Mouse (Mus musculus) left cerebral cortex, postnatal 14 days (tissue): Measurements from ENCODE around the gene Pck1. TPM values are rescaled to one million over a fixed set of nuclear protein-coding genes. Genes with fewer than 3 reads are reported as not detected.

Source experiments
- DNase-seq, 2 experiments: peaks; one replicate each; pipeline ENCODE4 v3.0.0; 2021 to 2022; ENCODE audit warnings: low spot score in 2 of 2, mixed read lengths in 1 of 2
- intact Hi-C: fragments of 180-260 bp; cut with DNase I; formaldehyde crosslinking; loops from one replicate; pipeline ENCODE4 v1.15.1; 2025
- total RNA-seq, 2 experiments: library from RNA; stranded (reverse); gene quantifications; 2 replicates each; pipeline ENCODE4 v1.2.3; 2021

Gene Pck1
- total RNA-seq, 2 experiments from 2014 or later, result not detected

DNA sequence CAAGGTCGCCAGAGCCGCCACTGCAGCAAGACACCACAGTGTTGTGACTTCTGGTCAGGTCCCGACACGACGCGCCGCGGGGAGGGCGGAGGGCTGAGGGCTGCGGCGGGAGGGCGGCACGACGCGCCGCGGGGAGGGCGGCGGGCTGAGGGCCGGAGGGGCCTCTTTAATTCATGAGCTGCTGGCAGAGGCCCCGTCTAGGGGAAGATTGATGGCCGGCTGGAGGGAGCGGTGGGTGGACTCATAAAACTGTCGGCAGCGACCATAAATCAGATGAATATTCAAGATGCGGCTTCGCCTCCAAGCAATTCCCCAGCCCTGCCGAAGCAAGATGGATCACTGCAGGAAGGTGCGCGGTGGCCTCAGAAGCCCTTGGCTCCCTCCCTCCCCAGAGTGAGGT lies 18.6 kb downstream of the Pck1 start:
- peak; percentile 62 to 69 for DNase-seq
- intact Hi-C loops, result no loop called here

DNA sequence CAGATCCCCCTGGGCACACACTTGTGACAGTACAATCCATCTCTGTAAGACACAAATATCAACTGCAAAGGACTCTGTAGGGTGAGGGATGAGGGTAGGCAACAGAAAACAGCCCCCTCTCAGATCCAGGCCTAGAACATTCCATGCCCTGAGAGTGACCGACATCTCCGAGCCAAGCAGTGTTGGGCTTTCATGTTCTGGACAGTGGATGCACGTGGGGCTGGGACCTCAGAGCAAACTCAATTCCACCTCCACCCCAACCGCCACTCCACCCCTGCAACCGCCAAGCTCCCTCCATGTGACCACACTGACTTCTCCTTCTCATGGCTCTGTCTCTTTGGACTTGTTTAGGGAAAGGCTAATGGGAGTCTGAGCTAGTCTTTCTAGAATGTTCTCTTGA lies 19.1 kb downstream of the Pck1 start:
- intact Hi-C loops, result no loop called here

DNA sequence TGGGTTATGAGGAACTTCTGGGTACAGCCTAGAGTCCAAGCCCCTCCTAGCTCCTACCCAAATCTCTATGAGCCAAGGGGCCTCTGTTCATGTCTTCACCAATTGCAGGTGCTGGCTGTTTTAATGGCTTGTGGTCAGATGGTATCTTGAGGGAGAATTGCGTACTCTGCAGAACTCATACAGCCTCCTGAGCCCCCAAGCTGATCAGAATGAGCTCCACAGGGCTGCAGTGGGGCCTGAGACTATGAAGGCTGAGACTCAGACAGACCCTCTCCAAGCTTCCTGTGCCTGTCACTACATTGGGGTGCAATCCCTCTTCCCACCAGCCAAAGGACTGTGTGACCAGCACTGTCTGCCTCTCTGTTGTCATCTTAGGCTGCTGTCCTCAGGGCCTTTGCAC lies 19.5 kb downstream of the Pck1 start:
- intact Hi-C loops, result no loop called here
- DNase-seq, result no peak

More for the DNA sequence above, 19.1 kb downstream of the Pck1 start:
- DNase-seq, result no peak

DNA sequence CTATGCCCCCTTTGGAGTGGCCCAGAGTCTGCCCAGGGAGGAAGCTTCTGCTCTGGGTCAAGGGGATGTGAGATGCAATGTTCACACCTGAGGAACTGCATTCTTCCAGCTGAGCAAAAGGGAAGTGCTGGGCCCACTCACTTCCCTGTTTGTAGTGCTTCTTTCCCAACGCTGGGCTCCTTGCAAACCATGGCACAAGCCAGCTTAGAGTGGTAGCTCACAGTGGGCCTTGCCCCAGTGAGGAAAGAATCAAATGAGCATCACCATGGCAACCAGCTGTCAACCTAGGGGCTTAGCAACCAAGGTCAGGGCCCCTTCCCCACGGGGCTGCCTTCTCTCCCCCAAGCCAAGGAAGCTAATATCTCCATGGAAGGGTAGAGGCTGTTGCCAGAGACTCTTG lies 20.2 kb downstream of the Pck1 start:
- intact Hi-C loops, result no loop called here
- DNase-seq, result peak; percentile 26 to 68

DNA sequence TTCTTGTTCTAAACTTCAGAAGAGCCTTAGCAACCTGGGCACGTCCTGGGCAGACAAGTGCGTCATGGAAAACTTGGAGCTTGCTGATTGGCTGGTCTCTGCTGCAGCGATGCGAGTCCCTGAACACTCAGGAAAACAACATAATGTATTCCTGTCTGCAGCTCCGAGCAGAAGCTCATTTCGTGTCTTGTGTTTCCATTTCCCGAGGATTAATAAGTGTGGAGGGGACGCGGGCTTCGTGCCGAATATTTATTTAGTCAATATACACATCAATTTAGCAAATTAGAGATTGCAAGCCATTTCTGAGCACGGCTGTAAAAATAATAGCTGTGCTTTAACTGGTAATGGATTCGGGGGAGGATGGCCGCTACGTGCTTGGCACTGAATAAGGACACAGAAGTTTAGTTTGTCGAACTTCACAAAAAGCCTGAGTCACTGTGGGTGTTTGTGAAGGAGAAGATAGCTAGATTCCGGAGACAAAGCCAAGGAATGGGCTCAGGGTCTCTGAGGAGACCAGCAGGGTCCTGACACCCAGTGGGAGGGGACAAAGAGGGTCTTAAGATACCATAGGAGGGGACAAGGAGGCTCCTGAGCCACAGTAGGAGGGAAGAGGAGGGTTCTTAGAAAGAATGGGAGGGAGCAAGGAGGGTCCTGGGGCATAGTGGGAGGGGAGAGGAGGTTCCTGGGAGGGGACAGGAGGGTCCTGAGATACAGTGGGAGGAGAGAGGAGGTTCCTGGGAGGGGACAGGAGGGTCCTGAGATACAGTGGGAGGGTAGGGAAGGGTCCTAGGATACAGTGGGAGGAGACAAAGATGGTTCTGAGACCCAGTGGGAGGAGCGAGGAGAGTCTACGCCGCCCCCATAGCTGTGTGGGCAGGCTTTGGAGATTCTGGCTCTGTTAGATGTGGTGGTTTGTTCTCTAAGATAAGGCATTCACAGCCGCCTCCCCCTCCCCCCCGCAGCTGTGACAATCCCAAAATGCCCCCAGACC lies 21.0 kb downstream of the Pck1 start:
- intact Hi-C loops, result no loop called here
- peak; percentile 80 to 96 for DNase-seq

DNA sequence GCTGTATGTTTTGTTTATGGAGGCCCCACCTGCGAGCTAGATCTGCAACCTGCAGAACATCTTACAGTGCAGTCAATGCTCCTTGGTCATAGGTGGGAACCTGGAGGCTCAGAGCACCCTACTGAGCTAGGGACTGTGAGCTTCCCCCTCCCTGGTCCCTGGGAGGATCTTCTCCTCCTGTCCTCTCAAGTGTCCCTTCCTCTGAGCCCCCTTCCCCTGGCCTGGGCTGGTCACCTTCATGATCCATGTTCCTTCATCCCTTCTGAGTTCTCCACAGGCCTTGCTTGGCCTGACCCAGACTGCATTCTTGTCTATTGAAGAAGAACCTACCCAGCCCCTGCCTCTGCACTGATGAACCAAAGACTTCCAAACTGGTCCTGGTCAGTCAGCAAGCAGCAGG lies 21.7 kb downstream of the Pck1 start:
- DNase-seq, result no peak
- intact Hi-C loops, result no loop called here

DNA sequence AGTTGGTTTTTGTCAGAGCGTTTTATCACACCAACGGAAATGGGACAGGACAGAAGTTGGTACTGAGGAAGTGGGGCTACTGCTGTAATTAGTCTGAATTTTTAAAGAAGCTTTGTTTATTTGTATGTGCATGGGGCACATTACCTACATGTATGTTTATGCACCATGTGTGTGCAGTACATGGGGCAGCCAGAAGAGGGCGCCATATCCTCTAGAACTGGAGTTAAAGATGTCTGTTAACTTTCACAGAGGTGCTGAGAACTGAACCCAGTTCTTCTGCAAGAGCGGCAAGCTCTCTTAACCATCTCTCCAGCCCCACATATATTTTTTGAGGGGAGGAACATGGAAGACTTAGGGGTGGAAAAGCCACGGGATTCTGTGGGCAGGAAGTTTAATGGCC lies 22.9 kb downstream of the Pck1 start:
- no peak for DNase-seq
- intact Hi-C loops, result no loop called here

DNA sequence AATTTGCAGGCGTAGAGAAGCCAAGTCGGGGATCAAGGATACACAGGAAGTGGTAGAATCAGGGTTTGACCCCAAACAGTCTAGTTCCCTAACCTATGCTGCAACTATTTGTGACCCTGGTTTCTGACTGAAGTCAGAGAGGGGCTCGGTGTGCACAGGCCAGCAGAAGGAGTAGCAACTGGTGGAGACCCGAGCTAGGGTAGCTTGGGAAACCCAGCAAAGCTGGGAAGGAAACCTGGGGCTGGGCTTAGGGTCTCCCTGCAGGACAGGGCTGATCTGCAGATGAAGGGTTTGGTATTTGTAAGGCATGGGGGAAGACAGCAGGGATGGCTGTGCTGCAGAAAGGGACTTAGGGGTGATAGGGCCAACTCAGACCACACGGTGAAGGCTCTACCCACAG lies 24.6 kb downstream of the Pck1 start:
- DNase-seq, result no peak

DNA sequence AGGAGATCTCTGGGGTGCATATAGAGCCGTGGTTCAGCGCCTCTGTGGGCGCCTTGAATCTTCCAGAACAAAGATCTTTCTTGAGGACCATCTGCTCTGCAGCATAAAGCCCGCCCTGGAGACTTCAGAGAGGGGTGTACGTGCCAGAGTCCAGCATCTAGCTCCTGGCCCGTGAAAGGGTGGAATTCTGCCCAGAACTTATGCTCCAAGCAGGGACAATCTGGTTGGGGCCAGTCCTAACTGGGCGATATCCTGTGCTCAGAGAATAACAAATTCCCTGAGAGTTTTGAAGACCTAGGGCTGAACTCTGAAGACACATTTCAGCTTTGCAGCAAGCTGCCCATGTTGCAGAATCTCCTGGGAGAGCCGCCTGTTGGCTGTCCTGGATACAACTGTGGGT lies 25.1 kb downstream of the Pck1 start:
- intact Hi-C loops, result no loop called here
- no peak for DNase-seq

More for the DNA sequence above, 24.6 kb downstream of the Pck1 start:
- intact Hi-C loops, result no loop called here

DNA sequence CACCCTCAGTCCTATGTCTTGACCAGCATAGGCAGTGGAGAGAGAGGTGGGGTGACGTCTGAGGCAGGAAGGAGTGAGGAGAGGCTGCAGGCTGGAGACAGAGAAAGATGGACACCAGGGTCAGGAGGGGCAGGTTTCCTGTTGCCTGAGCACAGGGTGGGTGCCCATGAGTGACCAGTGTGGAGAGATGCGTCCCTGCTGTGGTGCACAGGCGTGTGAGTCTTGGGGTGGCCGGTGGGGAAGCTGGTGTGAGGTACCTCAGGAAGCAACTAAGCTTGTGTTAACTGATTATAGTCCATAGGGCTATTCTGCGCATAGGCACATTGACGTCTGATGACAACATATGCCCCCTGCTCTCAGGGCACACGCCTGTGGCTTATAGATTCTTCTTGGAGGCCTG lies 26.2 kb downstream of the Pck1 start:
- intact Hi-C loops, result no loop called here

DNA sequence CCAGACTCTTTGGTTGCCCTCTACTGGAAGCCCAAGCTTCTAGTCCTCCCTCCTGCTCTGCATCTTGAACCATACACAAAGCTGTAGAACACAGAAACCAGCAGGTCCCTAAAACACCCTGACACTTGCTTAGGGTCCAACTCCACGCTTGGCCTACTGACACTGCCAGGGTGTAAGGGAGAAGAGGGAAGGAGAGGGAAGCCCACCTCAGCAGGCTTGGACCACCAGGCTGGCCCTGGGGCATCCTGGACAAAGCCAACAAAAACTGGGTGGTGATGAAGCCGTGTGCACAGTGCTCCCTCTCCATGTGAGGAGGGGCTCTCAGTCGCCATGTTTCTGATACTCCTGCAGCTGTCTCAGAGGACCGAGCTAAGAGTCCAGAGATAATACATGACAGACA lies 27.2 kb downstream of the Pck1 start:
- DNase-seq, result no peak
- intact Hi-C loops, result loop anchor here (10.0 kb wide), 2 partner anchors 1115 to 1725 kb away; no protein-coding TSS in a partner anchor

More for the DNA sequence above, 26.2 kb downstream of the Pck1 start:
- no peak for DNase-seq

DNA sequence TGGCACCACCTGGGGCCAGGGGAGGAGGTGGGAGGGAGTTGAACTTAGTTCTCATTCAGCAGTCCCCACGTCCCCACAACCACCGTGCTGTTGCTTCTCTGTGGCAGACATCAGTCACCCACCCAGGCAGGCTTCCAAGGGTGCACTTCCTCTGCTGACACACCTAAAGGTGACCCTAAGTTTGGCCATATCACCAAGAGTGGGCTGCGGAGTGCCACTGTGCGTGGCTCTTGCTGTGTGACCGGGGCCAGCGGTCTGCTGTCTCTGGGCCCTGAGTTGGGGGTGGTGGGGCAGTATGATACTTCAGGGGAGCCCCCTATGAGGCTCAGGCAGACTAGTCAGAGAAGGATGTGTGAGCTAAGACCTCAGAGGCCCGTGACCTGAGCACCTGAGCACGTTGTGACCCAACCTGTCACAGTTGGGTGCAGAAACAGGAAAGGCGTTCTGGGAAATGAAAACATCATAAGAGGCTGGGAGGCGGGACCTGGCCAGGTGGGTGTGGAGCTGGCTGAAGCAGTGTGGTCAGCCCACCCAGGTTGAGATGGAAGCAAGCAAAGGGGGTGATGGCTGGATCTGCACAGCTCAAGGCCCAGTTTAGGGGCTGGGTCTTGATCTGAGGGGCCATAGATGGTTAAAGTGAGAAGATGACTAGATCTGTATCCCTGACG lies 28.0 kb downstream of the Pck1 start:
- no peak for DNase-seq
- intact Hi-C loops, result loop anchor here (10.0 kb wide), 2 partner anchors 1114 to 1724 kb away; no protein-coding TSS in a partner anchor

DNA sequence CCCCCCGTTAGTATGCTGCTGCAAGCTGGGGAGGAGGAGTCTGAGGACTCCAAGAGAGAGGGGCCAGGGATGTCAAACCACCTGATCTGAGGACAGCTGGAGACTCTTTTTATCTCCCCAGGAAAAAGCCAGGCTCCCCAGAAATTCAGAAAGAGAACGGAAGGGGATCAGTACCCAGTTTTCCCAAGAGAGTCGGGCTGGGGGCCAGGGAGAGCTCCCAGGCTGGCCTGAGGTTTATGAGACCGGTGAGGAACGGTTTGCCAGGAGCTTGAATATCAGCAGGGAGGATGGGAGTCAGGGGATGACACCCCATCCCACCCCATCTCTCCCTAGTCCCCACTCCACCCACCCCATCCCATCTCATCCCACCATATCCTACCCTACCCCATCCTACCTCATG lies 28.6 kb downstream of the Pck1 start:
- no peak for DNase-seq
- intact Hi-C loops, result loop anchor here (10.0 kb wide), 2 partner anchors 1113 to 1723 kb away; no protein-coding TSS in a partner anchor

DNA sequence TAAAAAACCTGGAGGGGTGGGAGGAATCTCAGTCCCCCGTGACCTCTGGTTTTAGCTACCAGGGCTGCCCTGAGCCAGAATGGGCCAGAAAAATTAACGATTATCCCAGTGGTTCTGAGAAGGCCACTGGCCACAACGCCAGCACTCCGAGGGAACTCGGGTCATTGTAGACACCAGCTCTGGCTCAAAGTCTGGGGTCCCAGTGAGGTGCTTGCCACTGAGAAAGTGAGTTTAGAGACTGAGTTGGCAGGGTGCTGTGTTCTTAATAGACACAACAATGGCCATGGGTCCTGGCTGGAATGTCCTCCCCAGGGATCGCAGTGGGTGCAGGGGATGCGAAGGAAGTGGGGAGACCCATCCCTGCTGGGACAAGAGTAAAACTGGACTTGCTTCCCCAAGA lies 29.1 kb downstream of the Pck1 start:
- intact Hi-C loops, result loop anchor here (10.0 kb wide), 2 partner anchors 1113 to 1723 kb away; no protein-coding TSS in a partner anchor
- no peak for DNase-seq

DNA sequence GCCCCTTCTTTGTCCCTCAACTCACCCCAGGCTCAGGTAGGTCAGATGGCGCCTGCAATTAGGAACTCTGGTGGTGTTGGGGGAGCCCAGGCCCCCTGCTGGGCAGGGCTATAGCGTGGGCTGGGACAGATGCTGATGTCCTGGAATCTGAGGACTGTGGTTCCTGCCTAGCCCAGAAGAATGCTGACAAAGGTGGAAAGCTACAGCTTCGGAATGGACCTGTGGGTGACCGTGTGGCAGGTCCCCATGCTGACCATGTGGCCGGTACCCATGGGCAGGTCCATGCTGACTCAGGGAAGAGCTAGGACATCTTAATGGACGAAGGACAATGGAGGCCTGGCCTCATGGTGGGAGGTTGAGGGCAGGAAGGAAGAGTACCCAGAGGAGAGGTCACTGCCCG lies 29.9 kb downstream of the Pck1 start:
- intact Hi-C loops, result loop anchor here (10.0 kb wide), 2 partner anchors 1112 to 1722 kb away; no protein-coding TSS in a partner anchor
- peak in 1 of 2 experiments; percentile 2 for DNase-seq

DNA sequence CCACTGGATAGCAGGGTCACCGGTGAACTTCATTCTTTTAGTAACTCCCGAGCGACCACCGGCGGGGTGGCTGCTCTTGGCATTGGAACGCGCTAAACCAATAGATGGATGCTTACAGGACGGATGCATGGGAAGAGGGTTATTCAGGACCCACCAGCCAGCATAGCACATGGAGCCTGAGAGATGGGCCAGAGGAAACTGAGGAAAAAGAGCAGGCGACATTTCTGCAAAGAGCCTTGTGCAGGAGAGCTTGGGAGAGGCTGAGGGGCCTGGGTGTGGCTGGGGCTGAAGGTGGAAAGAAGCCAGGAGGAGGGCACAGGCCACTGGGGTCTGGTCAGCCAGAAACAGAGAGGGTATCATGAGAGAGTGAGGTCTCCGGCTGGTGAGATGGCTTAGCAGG lies 30.5 kb downstream of the Pck1 start:
- intact Hi-C loops, result loop anchor here (10.0 kb wide), 2 partner anchors 1111 to 1721 kb away; no protein-coding TSS in a partner anchor
- DNase-seq, result peak in 1 of 2 experiments; percentile 1

DNA sequence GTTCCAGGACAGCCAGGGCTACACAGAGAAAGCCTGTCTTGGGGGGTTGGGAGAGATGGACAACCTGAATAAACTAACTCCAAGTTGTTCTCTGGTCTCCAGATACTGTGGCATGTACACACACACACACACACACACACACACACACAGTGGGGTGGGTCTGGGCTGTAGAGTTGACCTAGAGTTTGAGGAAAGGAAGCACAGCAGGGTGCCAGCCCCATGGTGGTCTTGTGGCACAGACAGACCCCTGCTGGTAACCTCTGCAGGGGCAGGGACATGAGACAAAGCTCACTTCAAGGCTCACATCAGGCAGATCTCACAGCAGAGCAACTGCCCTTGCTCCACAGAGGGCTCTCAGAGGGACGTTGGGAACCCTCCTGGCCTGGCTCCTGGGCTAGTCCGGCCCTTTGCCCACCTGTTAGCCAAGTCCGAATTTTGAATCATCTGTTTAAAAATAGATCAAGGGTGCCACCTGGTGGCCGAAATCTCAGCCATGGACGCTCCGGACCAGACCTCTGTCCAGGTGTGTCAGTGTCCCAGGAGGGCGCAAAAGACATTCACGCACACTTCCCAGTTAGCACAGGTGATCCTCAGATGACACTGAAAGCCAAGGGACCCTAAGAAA lies 31.1 kb downstream of the Pck1 start:
- DNase-seq, result peak in 1 of 2 experiments; percentile 76
- intact Hi-C loops, result loop anchor here (1.0 to 10.0 kb wide), 3 partner anchors 77 to 1721 kb away; no protein-coding TSS in a partner anchor

DNA sequence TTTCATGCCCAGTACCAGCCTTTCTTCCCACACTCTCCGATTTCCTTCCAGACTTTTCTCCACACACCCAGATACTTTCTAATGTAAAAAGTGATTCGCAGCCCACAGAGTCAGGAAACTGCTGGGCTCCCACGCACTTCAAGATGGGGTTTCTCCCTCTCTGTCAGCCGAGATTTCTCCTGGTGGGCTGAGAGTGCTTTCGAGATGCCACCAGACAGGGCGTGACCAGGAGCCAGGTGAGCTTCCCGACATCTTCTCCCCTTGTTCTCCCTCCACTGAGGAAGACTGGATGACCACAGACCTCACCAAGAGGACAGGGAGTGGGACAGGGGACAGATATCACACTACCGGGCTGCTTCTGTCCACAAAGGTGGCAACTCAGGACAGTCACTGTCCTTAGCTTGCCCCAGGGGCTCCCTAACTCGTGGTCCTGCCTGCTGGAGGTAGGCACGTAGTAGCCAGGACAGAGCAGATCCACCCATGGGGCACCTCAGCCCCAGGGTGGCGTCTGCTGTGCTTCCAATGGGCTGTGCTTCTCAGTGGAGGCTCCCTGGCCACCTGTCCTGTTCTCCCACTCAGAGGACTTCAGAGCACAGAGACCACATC lies 31.7 kb downstream of the Pck1 start:
- intact Hi-C loops, result loop anchor here (1.0 to 10.0 kb wide), 3 partner anchors 77 to 1720 kb away; no protein-coding TSS in a partner anchor

DNA sequence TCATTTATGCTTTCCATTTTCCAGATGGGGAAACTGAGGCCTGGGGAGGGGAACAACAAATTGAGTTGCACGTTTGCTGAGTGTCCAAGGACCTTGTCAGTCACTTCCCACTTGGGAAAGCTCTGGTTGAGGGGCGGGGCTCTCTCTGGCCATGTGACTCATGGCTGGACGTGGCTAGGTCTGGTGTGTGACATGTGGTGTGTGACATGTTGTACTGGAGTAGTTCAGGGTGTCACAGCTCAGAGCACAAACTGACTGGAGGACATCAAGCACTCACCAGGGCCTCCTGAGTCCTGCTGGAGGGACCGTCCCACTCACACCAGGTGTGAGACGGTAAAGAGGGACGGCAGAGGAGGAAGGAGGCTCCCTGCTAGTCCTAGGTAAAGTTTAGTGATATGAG lies 32.4 kb downstream of the Pck1 start:
- intact Hi-C loops, result loop anchor here (10.0 kb wide), 2 partner anchors 1110 to 1720 kb away; no protein-coding TSS in a partner anchor
- DNase-seq, result peak in 1 of 2 experiments; percentile 1

More for the DNA sequence above, 31.7 kb downstream of the Pck1 start:
- DNase-seq, result peak in 1 of 2 experiments; percentile 26
